Comparison of ENCODE assay signal across 8 mouse cellular contexts in genomic region chr17:32947215-32947914, GRCm38 (mm10). TPM values are rescaled to one million over a fixed set of nuclear protein-coding genes. Genes with fewer than 3 reads are reported as not detected.
DNase-seq lines count a peak whose midpoint lies in the region; ATAC-seq and TF ChIP-seq lines count a peak whose summit lies in the region.

Cyp4f13 (minus strand) TSS chr17:32947402.

- WGBS in hindbrain, postnatal 0 days = 30% methylated on average over 12 of the region's 12 CpGs

- H3K4me2 ChIP-seq in hindbrain, postnatal 0 days (ENCODE audit: low read depth, low read length) = peak within 1 kb of the TSS; percentile 90

- H3K4me3 ChIP-seq in gastrocnemius, adult 2 months = peak within 1 kb of the TSS; percentile 88
- H3K4me3 ChIP-seq in hindbrain, postnatal 0 days (ENCODE audit: low read length) = peak within 1 kb of the TSS; percentile 51
- H3K4me3 ChIP-seq in megakaryocyte, embryonic 14.5 days (replicated peaks) = peak within 1 kb of the TSS; percentile 92

- peak within 1 kb of the TSS; percentile 66 for H3K9ac ChIP-seq in hindbrain, postnatal 0 days (replicated peaks; ENCODE audit: low read length)

- H3K36me3 ChIP-seq in hindbrain, postnatal 0 days (ENCODE audit: insufficient read depth, low read length) = no peaks in the 10 kb centered on the region
- peaks cover 10% of the 10 kb centered on the region for H3K36me3 ChIP-seq in megakaryocyte, embryonic 14.5 days (replicated peaks; ENCODE audit: low read length)

- no peaks in the 10 kb centered on the region for H3K4me1 ChIP-seq in hindbrain, postnatal 0 days (ENCODE audit: insufficient read depth, low read length)
- H3K4me1 ChIP-seq in megakaryocyte, embryonic 14.5 days = peaks cover 33% of the 10 kb centered on the region

- no peaks in the 10 kb centered on the region for H3K9me3 ChIP-seq in hindbrain, postnatal 0 days (ENCODE audit: low read length)
- H3K9me3 ChIP-seq in megakaryocyte, embryonic 14.5 days = no peaks in the 10 kb centered on the region

- H3K27me3 ChIP-seq in hindbrain, postnatal 0 days (ENCODE audit: insufficient read depth, low read length) = no peaks in the 10 kb centered on the region
- H3K27me3 ChIP-seq in megakaryocyte, embryonic 14.5 days (replicated peaks) = no peaks in the 10 kb centered on the region

- H3K27ac ChIP-seq in gastrocnemius, adult 2 months = peak within 1 kb of the TSS; percentile 94
- peak within 1 kb of the TSS; percentile 77 for H3K27ac ChIP-seq in hindbrain, postnatal 0 days

- peak; percentile 90 for ATAC-seq in common myeloid progenitor, adult 5-6 weeks (replicated peaks; ENCODE audit: low read depth, poor library complexity, severe bottlenecking)
- ATAC-seq in hindbrain, postnatal 0 days = peak; percentile 98

- DNase-seq in WW6 (ENCODE audit: low read depth, low spot score) = peak; percentile 81
- DNase-seq in gastrocnemius, adult 2 months = peak; percentile 99
- peak; percentile 93 for DNase-seq in hindbrain, postnatal 0 days (ENCODE audit: low spot score)
- peak; percentile 78 to 87 for DNase-seq in left cerebral cortex, adult 8-10 months (ENCODE audit: low spot score in 2 of 2)
- DNase-seq in right cerebral cortex, postnatal 10 days (ENCODE audit: low spot score in 2 of 2) = peak; percentile 93 to 95
- peak; percentile 99 for DNase-seq in urinary bladder, postnatal 25 days (ENCODE audit: low spot score)

- no peak for TF ChIP-seq CTCF in gastrocnemius, adult 2 months (IDR thresholded peaks at IDR 0.05)
- no peak for TF ChIP-seq CTCF in hindbrain, postnatal 0 days (IDR thresholded peaks at IDR 0.05; ENCODE audit: low read depth)

- intact Hi-C loops in gastrocnemius, adult 2 months (cut with DNase I) = loop anchor here (2.0 to 5.0 kb wide), 2 partner anchors 57 to 175 kb away; partner anchors contain the start of gene Zfp870

RNA-seq across cellular contexts. Expression of gene Cyp4f13, which starts in this region (rescaled TPM):
- 8.2 and 10.7 TPM in 2 replicates for total RNA-seq in common myeloid progenitor, adult 5-6 weeks (2017)
- 10 to 100 TPM in 1 of 2 experiments, 1 to 10 TPM in 1; 8.8 to 11.0 TPM for total RNA-seq in gastrocnemius, adult 2 months (2021)
- 9.3 and 15.2 TPM in 2 replicates for total RNA-seq in hindbrain, postnatal 0 days (2014; rRNA removed)
- 11.1 and 16.0 TPM in 2 replicates for polyA plus RNA-seq in hindbrain, postnatal 0 days (2015; fragmentation: Nextera tagmentation; extraction: Ambion mirVana)
- total RNA-seq in left cerebral cortex, adult 8-10 months (2022) = 10 to 100 TPM; 20.5 to 22.6 (median 22.5) TPM
- polyA plus RNA-seq in megakaryocyte, embryonic 14.5 days (2012; ENCODE audit: insufficient read depth, low replicate concordance) = 18.1 and 31.7 TPM in 2 replicates

Comparison
In these comparisons a context has a peak if more than half of its experiments do, and no peak if none do; other contexts are left out.
1. Peak in every context shown above with its lines: DNase-seq, ATAC-seq, H3K4me3 ChIP-seq and H3K27ac ChIP-seq.